Mouse (Mus musculus) thymus, adult 2 months (tissue): ENCODE measurements at regions not wholly inside any gene's neighbourhood (a gene's known extent, or its start where the extent isn't known, plus 50 kb on each side); places are given as distances from the start of the nearest gene placed in this dataset.

Experiments used
- DNase-seq: peaks from one replicate; pipeline ENCODE4 v3.0.0; 2021
- H3K27ac ChIP-seq: fragments of 200-500 bp; 2 replicates; pipeline ENCODE4 v1.5.1; 2012; ENCODE audit warnings: low read length, control low read depth; ENCODE audit not compliant: control insufficient read depth, insufficient read depth
- H3K27me3 ChIP-seq: fragments of 200-500 bp; 2 replicates; pipeline ENCODE4 v1.6.1; 2012; ENCODE audit warnings: mild to moderate bottlenecking, low read length, moderate library complexity, mixed read lengths; ENCODE audit not compliant: control insufficient read depth, insufficient read depth
- H3K36me3 ChIP-seq: fragments of 200-500 bp; 2 replicates; pipeline ENCODE4 v1.6.1; 2012; ENCODE audit warnings: mild to moderate bottlenecking, low read length, moderate library complexity; ENCODE audit not compliant: control insufficient read depth, insufficient read depth
- H3K4me1 ChIP-seq: fragments of 200-500 bp; replicated peaks from 2 replicates; pipeline ENCODE4 v1.6.1; 2012; ENCODE audit warnings: low read length; ENCODE audit not compliant: control insufficient read depth, insufficient read depth
- H3K4me3 ChIP-seq: fragments of 200-500 bp; 2 replicates; pipeline ENCODE4 v1.5.1; 2012; ENCODE audit warnings: mild to moderate bottlenecking, low read length, control low read depth, moderate library complexity; ENCODE audit not compliant: control insufficient read depth, insufficient read depth
- CTCF ChIP-seq: fragments of 200-500 bp; IDR thresholded peaks from 2 replicates; pipeline ENCODE4 v1.5.1; 2012; ENCODE audit warnings: mild to moderate bottlenecking, control low read depth, low read length, moderate library complexity, borderline replicate concordance; ENCODE audit not compliant: control insufficient read depth, poor library complexity, insufficient read depth; ENCODE audit errors: extremely low read depth
- POLR2A ChIP-seq: fragments of 200-500 bp; IDR thresholded peaks from 2 replicates; pipeline ENCODE4 v1.6.1; 2012; ENCODE audit warnings: mild to moderate bottlenecking, low read length, control low read depth, moderate library complexity; ENCODE audit not compliant: control insufficient read depth, poor library complexity, insufficient read depth; ENCODE audit errors: extremely low read depth
- WGBS: fragments of 180-500 bp; shearing (Covaris S2); methylation state at CpG from one replicate; pipeline ENCODE4 v1.1.7; 2018; 5-methylcytosine and 5-hydroxymethylcytosine counted together

DNA sequence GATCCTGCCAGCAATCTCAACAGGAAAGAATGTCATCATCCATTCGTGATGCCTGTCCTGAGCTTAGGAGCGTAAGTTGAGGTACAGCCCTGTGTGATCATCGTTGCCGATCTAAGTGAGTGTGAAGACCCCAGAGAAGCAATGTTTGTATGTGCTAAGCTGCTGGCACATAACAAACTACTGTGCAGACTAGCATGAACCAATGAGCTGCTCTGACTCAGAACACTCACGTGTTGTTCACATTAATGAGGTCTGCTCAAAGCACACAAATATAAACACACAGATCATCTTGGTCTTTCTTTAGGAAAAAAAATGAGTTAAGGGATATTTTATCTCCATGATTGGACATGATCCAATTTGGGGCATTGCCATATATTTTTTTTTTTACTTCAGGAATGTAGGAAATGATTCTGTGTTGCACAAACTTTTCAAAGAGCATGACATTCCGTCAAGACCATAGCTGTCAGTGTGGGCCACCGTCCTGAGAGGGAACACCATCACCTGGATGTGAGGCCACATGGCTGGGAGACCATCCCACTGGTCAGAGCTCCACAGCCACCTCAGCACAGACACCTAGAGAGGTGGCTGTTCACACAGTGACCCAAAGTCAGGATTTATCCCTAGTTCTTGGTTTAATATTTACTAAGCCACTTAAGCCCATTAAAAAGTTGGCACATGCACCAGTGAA, 121.2 kb upstream of the Il12b start:
- no peak overlapping the region for H3K4me3 ChIP-seq
- 93% methylated on average over 7 of the region's 7 CpGs for whole genome bisulfite sequencing

DNA sequence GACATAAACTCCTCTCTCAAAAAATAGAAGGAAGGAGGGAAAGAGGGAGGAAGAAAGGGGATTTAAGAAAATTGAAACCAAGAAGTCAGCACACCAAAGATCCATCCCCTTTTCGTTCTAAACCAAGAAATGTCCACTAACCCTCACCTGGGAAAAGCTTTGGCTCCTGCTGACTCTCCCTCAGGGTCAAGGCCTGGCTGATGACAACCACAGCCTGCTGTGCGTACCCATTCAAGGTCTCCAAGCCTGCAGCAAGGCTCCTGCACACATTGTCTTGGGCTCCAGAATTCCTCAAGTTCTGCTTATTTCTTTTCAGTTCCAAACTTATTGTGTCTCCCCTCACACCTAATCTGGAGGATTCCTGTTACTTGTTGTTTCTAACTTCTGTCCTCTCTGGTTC, 113.9 kb upstream of the Il12b start:
- WGBS = 99% methylated on average over 2 of the region's 2 CpGs
- TF ChIP-seq CTCF (no peak), POLR2A (no peak)
- no peaks in the 10 kb centered on the region for H3K4me1 ChIP-seq
- no peaks in the 10 kb centered on the region for H3K36me3 ChIP-seq
- no peak for DNase-seq
- H3K4me3 ChIP-seq = no peak overlapping the region
- H3K27me3 ChIP-seq = no peaks in the 10 kb centered on the region
- no peak overlapping the region for H3K27ac ChIP-seq

More for the DNA sequence above, 121.2 kb upstream of the Il12b start:
- no peak for TF ChIP-seq CTCF
- no peak for TF ChIP-seq POLR2A
- no peak overlapping the region for H3K27ac ChIP-seq
- no peaks in the 10 kb centered on the region for H3K27me3 ChIP-seq
- H3K36me3 ChIP-seq = no peaks in the 10 kb centered on the region
- DNase-seq = no peak
- H3K4me1 ChIP-seq = no peaks in the 10 kb centered on the region

DNA sequence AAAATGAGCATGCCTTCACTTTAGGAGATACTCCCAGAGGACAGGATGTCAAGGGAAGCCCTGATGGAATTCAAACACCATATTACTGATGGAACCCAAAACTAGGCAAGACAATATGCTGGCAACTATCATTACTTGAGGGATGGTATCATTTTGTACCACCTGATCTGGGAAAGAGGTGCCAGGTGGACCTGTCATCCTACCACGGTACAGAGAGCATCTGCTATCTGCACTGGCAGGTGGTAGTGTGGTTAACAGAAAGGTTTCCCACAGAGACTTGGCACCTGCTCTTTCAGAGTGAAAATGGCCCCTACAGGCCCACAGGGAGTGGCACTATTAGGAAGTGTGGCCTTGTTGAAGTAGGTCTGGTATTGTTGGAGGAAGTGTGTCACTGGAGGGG, 111.0 kb upstream of the Il12b start:
- H3K4me1 ChIP-seq = no peaks in the 10 kb centered on the region
- WGBS = 12% methylated on average over 1 of the region's 1 CpGs
- no peak for DNase-seq
- H3K4me3 ChIP-seq = no peak overlapping the region
- TF ChIP-seq POLR2A = no peak
- H3K27ac ChIP-seq = no peak overlapping the region
- no peaks in the 10 kb centered on the region for H3K36me3 ChIP-seq
- no peaks in the 10 kb centered on the region for H3K27me3 ChIP-seq

DNA sequence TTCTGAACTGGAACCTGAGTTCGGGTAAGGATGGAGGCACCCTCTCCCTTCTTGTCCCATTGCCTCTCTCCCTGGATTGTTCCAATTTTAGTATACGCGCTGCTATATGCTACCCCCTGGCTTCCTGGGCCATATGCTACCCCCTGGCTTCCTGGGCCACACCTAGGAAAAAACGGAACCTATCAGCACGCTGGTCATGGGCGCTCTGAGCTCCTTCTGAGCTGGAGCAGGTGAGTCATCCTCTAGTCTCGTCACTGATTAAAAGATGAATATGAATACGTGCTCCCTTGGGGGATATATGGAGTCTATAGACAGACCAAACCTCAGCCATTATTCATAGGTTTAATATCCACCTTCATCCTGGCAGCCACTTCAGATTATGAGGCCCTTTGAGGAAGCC, 96.1 kb upstream of the Il12b start:
- H3K4me3 ChIP-seq = no peak overlapping the region
- H3K27me3 ChIP-seq = no peaks in the 10 kb centered on the region
- WGBS = 88% methylated on average over 8 of the region's 8 CpGs
- no peak for DNase-seq
- TF ChIP-seq POLR2A (no peak), CTCF (no peak)
- no peaks in the 10 kb centered on the region for H3K4me1 ChIP-seq
- no peaks in the 10 kb centered on the region for H3K36me3 ChIP-seq
- no peak overlapping the region for H3K27ac ChIP-seq

DNA sequence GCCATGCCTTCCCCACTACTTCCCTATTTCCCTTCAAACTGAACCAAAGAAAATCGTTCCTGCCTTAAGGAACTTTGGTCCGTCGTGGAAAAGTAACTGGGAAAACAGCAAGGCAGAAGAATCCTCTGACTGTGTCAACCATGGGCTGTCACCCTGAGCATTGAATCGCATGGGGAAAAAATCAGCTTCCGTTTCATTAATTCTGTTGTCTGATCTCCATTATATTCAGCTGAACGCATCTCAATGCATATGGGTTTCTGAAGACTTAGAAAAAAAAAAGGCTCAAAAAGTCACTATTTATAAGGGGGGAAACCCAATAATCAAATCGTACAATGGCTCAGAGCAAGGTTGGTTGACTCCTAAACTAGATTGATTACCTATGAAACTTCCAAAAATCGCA, 83.8 kb upstream of the Il12b start:
- no peak for TF ChIP-seq CTCF
- no peaks in the 10 kb centered on the region for H3K27me3 ChIP-seq
- no peaks in the 10 kb centered on the region for H3K36me3 ChIP-seq
- DNase-seq = no peak
- H3K4me3 ChIP-seq = no peak overlapping the region
- no peak overlapping the region for H3K27ac ChIP-seq
- no peaks in the 10 kb centered on the region for H3K4me1 ChIP-seq
- 93% methylated on average over 8 of the region's 8 CpGs for WGBS

DNA sequence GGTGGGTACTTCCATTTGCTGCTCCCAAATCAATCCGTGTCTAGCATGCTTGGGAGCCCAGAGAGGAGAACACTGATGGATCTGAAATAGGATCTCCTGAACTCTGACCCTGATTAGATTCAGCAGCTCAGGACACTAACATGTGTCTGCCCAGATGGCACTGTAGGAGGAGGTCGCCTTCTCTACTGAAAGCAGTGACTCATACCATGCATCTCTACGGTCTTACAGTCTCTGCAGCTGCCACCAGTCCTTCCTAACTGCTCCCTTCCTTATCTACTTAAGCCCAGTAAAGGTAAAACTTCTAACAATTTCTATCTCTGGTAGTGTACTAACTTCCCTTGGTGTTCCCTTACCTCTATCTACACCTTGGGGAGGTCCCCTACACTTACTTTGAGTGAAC, 80.7 kb upstream of the Il12b start:
- DNase-seq = no peak
- WGBS = 96% methylated on average over 3 of the region's 3 CpGs
- Histone ChIP-seq H3K27me3 (no peaks in the 10 kb centered on the region), H3K4me1 (no peaks in the 10 kb centered on the region), H3K27ac (no peak overlapping the region), H3K4me3 (no peak overlapping the region), H3K36me3 (no peaks in the 10 kb centered on the region)
- TF ChIP-seq POLR2A = no peak
- TF ChIP-seq CTCF = no peak

DNA sequence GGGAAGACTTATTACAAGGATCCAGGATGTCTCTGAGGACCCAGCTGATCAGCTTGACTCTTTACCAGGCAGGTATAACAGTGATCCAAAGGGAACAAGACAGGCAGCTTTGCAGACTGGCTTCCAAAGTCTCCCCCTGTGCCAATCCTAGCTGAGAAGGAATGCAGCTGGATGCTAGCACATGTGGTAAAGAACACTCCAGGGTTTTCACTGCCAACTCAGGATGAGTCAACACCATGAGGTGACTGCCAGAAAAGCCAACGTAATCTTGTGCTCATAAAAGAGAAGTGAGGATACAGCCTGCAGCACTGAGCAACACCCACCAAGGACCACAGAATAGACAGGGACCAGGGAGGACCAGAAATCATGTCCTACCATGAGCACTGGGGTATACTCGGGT, 76.5 kb upstream of the Il12b start:
- Histone ChIP-seq H3K4me1 (0 out of 2 replicates have a peak, but pooled peaks cover 2% of the 10 kb centered on the region), H3K27me3 (no peaks in the 10 kb centered on the region), H3K4me3 (no peak overlapping the region), H3K36me3 (no peaks in the 10 kb centered on the region), H3K27ac (no peak overlapping the region)
- no peak for DNase-seq
- TF ChIP-seq POLR2A (no peak), CTCF (no peak)
- 71% methylated on average over 2 of the region's 2 CpGs for WGBS
